Mouse (Mus musculus): Measurements from ENCODE around the gene Poc5. TPM values are rescaled to one million over a fixed set of nuclear protein-coding genes. Genes with fewer than 3 reads are reported as not detected.
A peak's percentile ranks its signal among the peaks of the same experiment; 100 is the strongest.

Poc5 gene
- total RNA-seq (2017), result 14.8 and 15.0 TPM in 2 replicates

DNA sequence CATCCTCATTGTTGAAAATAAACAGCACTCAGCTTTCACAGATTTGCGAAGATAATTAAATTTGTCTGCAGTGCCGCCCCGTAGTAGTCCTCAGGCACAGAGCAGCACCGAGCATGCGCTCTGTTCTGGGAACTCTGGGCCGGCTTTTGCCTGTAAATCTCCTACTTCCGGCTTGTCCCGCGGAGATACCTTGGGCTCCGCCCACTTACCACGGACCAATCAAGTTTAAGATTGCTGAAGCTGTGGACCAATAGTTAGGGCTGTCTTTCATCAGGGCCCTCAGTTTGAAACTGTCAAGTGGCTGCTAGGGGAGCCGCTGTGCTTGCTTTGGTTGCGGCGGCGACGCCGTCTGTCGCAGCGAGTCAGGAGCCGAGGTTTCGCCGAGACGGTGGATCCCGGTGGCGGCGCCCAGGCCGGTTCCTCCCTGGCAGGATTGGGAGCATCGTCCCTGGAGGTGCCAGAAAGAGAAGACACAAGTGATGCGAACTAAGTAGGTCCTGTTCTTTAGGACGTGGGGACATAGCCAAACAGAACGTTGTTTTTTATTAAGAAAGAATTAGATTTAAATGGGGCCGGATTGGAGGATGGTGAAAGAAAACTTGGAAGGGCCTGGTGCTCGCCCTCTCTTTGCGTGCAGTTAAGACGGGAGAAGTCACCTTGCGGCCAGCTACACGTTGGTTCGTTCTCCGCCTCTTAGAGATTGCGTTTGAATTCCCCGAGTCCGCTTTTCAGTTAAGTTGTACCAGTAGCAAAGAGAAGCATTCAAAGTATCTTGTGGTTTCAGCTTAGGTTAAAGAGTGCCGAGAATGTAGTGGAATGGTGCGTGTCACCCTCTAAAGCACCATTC, at the start of gene Poc5:
TSS of gene Poc5 (plus strand) at position 253 of the 847 bp plus-strand sequence.
- ATAC-seq (replicated peaks in 1 of 2; ENCODE audit: insufficient read depth in 1 of 2, low FRiP score in 2 of 2, low TSS enrichment in 1 of 2, low read depth in 1 of 2, poor library complexity in 2 of 2, severe bottlenecking in 2 of 2), result peak; percentile 98

DNA sequence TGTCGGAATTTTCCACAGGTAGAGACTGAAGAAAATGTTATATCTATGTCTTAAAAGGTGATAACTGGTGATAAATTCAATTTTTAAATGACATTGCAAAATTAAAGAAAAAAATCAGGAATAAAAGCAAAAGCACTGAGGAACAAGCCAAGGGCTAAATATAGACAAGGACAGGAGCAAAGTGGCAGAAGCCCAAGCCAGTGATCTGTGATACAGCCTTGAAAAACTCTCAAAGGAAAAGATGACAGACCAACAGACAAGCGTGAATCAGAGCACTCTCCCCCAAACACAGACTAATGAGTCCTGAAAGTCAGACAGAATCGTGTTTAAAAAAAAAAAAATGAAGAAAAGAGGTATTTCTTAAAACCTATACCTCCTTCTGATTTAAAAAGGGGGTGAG, 46.6 kb upstream of the Poc5 start:
- no peak for ATAC-seq (replicated peaks in 1 of 2; ENCODE audit: insufficient read depth in 1 of 2, low FRiP score in 2 of 2, low TSS enrichment in 1 of 2, low read depth in 1 of 2, poor library complexity in 2 of 2, severe bottlenecking in 2 of 2)

DNA sequence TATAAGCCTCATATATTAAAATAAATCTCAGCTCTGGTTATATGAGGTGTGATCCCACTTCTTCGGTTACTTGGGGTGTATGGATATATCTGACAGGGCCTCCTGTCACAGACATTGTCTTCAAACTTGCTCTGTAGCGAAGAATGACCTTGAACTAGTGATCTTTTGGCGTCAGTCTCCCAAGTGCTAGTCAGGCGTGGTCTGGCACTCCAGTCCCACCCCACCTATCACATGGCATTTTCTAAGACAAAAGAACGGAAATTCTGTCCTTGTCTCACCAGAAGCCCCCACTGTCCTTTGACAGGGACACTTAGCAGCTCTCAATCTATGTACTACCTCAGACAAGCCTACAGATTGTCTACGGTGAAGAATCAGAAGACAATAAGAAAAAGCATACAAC, 43.3 kb upstream of the Poc5 start:
- ATAC-seq (replicated peaks in 1 of 2; ENCODE audit: insufficient read depth in 1 of 2, low FRiP score in 2 of 2, low TSS enrichment in 1 of 2, low read depth in 1 of 2, poor library complexity in 2 of 2, severe bottlenecking in 2 of 2), result no peak

DNA sequence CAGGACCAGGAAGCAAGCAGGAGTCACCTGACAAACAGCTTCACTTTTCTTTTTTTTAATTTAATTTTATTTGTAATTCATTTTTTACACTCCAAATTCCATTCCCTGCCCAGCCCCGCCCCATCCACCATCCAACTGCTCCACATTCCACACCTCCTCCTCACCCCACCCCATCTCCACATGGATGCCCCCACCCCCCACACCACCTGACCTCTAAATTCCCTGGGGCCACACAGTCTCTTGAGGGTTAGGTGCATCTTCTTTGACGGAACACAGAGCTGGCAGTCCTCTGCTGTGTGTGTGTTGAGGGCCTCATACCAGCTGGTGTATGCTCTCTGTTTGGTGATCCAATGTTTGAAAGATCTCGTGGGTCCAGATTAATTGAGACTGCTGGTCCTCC, 41.5 kb upstream of the Poc5 start:
- ATAC-seq (replicated peaks in 1 of 2; ENCODE audit: insufficient read depth in 1 of 2, low FRiP score in 2 of 2, low TSS enrichment in 1 of 2, low read depth in 1 of 2, poor library complexity in 2 of 2, severe bottlenecking in 2 of 2), result no peak

DNA sequence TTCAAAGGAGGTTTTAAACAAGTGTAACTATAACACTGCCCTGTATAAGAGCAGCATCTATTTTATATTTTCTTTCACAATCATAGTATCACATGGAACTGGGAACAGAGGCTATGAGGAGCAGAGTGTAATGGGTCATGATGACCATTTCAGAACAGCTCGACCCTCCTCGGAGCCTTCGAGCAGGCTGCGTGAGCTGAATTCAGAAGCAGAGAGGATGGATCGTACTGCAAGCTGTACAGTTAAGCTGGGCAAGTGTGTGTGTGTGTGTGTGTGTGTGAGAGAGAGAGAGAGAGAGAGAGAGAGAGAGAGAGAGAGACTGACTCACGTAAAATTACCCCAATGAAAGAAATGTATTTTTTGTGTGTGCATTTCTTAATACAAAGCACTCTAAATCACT, 37.9 kb upstream of the Poc5 start:
- ATAC-seq (replicated peaks in 1 of 2; ENCODE audit: insufficient read depth in 1 of 2, low FRiP score in 2 of 2, low TSS enrichment in 1 of 2, low read depth in 1 of 2, poor library complexity in 2 of 2, severe bottlenecking in 2 of 2), result no peak

DNA sequence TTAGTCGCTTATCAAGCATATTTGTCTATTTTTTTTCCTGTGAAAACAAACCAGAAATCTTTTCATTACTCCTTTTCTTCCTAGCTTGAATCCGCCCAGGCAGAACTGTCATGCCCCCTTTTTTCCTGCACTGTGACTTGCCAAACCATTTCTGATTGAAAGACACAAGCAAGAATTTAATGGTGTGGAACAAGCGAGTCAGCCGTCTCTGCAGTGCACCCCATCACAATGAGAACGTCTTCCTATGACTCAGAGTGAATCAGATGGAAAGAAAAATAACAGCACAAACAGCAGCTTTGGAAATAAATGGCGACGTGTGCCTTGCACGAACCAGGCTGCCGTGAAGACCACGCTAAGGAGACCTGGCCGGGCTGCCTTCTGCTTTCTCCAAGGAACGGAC, 36.8 kb upstream of the Poc5 start:
- ATAC-seq (replicated peaks in 1 of 2; ENCODE audit: insufficient read depth in 1 of 2, low FRiP score in 2 of 2, low TSS enrichment in 1 of 2, low read depth in 1 of 2, poor library complexity in 2 of 2, severe bottlenecking in 2 of 2), result no peak

DNA sequence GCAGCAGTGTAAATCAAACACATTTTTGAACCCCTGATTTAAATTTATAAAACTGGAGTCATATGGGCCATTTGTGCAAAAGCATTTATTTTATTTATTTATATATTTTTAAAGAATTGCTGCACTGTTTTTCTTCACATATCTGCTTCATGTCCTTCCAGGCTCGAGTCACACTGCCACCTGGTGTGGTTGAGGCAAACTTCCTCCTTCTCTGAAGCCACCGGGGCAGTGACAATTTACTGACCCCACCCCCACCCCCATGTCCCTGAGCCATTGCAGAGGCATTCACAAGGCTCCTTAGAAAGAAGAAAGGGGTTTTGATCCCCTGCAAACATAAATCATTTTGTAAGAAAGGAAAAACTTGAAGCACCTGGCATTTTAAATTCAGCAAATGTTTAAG, 12.6 kb upstream of the Poc5 start:
- peak; percentile 56 to 85; a peak in 3 of 4 replicates for ATAC-seq (replicated peaks in 1 of 2; ENCODE audit: insufficient read depth in 1 of 2, low FRiP score in 2 of 2, low TSS enrichment in 1 of 2, low read depth in 1 of 2, poor library complexity in 2 of 2, severe bottlenecking in 2 of 2)

DNA sequence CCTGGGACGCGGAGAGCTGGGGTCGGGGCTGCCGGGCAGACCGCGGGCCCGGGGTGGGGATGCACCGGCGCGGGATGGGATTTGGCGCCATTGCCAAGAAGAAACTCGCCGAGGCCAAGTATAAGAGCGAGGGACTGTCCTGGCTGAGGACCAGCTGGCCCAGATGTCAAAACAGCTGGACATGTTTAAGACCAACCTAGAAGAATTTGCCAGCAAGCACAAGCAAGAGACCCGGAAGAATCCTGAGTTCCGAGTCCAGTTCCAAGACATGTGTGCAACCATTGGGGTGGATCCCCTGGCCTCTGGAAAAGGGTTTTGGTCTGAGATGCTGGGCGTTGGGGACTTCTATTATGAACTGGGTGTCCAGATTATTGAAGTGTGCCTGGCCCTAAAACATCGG, 11.2 kb upstream of the Poc5 start:
- no peak for ATAC-seq (replicated peaks in 1 of 2; ENCODE audit: insufficient read depth in 1 of 2, low FRiP score in 2 of 2, low TSS enrichment in 1 of 2, low read depth in 1 of 2, poor library complexity in 2 of 2, severe bottlenecking in 2 of 2)

DNA sequence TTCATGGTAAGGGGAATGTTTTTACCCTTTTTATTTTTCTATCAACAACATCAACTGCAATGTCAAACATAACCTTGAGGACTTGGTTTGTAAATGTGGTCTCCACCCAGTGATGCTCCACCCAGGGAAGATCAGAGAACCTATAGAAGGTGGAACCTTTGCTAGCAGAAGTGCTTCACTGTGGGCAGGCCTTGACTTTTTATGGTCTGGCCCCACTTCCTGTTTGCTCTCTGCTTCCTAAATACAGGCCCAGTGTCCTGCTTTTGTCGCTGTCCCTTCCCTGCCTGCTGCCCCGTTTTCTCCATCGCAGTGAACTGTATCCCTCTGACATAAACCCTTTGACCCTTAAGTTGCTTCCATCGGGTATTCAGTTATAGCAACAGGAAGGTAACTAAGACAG, 10.2 kb upstream of the Poc5 start:
- ATAC-seq (replicated peaks in 1 of 2; ENCODE audit: insufficient read depth in 1 of 2, low FRiP score in 2 of 2, low TSS enrichment in 1 of 2, low read depth in 1 of 2, poor library complexity in 2 of 2, severe bottlenecking in 2 of 2), result no peak

DNA sequence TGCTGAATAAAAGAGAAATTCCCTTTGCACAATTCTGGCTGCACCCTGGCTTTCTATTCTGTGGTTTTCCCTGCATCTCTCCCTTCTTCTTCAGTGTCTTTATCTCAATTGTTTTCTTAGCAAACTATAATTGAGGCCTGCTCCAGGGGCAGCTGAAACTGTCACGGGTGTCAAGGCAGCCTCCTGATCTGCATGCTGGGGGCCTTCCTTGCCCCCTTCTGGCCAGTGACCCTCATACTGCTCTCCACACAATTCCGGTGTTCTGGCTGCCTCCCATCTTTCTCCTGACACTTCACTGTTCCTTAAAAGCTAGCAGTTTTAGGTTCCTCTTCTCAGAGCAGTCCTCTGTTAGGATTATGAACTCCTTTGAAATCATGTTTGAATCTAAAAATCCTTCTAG, 1.2 kb downstream of the Poc5 start:
- ATAC-seq (replicated peaks in 1 of 2; ENCODE audit: insufficient read depth in 1 of 2, low FRiP score in 2 of 2, low TSS enrichment in 1 of 2, low read depth in 1 of 2, poor library complexity in 2 of 2, severe bottlenecking in 2 of 2), result no peak

DNA sequence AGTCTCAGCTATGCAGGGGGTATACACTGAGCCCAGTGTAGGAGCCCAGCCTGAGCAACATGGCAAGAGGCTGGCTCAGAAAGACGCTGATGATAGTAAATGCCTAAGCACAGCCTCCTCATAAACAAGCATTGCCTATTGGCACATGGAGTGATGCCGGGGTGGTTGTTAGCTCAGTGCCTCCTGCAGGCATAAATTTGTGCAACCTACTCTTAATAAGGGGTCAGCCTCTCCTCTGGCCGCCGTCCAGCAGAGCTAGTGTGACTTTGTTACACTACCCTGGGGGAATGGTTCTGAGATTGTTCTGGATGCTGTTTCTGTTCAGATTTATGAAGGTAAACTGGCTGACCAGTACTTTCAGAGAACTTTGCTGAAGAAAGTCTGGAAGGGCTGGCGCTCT, 13.2 kb downstream of the Poc5 start:
- no peak for ATAC-seq (replicated peaks in 1 of 2; ENCODE audit: insufficient read depth in 1 of 2, low FRiP score in 2 of 2, low TSS enrichment in 1 of 2, low read depth in 1 of 2, poor library complexity in 2 of 2, severe bottlenecking in 2 of 2)

DNA sequence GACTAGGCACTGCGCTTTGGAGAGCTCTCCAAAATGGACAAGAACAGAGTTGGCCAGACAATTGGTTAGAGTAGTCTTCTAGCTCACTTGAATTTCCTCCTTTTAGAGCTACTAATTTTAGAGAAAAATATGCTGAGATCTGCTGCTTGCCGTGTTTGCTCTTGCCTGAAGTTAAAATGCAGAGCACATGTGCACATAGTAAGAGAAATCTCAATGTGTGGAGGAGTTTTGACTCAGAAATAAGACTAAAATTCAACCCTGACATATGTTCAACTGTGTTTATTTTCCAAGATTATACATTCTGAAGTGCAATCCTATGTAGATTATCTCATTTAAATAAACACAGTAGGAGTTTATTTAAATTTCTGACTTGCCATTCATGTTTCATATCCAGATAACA, 17.4 kb downstream of the Poc5 start:
- ATAC-seq (replicated peaks in 1 of 2; ENCODE audit: insufficient read depth in 1 of 2, low FRiP score in 2 of 2, low TSS enrichment in 1 of 2, low read depth in 1 of 2, poor library complexity in 2 of 2, severe bottlenecking in 2 of 2), result no peak

DNA sequence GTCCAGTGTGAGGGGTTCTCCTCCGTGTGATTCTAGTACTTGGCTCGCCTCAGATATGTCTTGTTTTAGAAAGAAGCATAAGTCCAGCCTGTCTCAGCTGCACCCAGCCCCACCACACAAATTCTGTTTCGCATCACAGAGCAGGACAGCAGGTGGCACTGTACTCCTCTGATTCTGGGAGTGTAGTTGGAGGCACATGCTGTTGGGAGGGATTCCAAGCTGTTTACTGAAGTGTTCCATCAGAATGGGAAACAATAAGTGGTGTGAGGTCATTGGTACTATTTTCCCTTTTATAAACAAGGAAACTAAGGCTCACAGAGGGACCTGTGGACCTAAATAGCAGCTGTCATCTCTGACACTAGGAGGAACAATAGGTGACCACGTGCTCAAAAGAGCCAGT, 18.9 kb downstream of the Poc5 start:
- peak in 1 of 2 experiments; percentile 42; a peak in 1 of 4 replicates for ATAC-seq (replicated peaks in 1 of 2; ENCODE audit: insufficient read depth in 1 of 2, low FRiP score in 2 of 2, low TSS enrichment in 1 of 2, low read depth in 1 of 2, poor library complexity in 2 of 2, severe bottlenecking in 2 of 2)

DNA sequence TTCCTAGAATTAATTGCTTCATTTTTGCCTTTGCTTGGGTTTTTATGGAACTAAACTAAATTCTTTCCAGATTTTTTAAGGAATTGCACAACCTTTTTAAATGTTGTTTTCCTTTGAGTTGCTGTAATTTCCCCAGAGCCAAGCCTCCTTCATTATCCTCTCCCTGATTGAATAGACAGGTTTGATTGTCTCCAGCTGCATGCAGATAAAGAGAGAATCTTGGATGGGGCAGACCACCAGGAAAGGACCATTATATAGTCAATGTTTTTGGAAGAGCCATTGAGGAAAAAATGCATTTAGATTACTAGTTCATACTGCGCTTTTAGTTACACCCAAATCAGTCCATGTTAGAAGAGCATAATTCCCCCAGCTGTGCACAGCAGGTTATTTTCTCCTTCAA, 20.7 kb downstream of the Poc5 start:
- no peak for ATAC-seq (replicated peaks in 1 of 2; ENCODE audit: insufficient read depth in 1 of 2, low FRiP score in 2 of 2, low TSS enrichment in 1 of 2, low read depth in 1 of 2, poor library complexity in 2 of 2, severe bottlenecking in 2 of 2)

DNA sequence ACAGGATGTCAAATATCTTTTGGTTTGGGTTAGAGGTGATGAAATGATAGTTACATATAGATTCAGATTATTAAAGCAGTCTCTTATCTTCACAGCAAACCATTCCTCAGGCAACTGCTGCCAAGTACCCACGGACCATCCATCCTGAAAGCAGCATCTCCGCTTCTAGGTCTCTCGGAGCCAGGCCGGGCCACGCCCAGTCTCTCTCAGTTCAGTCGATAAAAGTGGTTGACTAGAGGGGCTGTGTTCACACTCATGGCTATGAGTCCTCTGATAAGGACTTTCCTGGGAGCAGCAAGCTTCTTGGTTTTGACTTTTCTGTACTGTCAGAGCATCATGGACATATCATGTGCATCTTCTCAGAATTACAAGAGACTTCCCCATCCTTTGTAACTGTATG, 26.3 kb downstream of the Poc5 start:
- no peak for ATAC-seq (replicated peaks in 1 of 2; ENCODE audit: insufficient read depth in 1 of 2, low FRiP score in 2 of 2, low TSS enrichment in 1 of 2, low read depth in 1 of 2, poor library complexity in 2 of 2, severe bottlenecking in 2 of 2)

DNA sequence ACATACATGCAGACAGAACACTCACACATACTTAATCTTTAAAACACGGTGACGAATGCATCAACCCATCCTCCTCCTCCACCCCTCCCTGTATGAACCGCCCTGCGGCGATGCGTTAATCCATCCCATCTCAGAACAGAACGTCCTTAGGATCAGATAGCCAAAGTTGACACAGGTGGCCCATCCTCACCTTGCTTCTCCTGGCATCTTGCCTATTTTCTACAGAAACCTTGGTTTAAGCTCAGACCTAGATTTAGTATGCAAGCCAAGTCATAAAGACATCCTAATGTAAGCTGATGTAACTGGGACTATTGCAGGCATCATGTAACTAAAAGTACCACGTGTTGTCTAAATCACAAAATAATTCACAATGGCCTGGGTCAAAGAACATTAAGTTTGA, 28.3 kb downstream of the Poc5 start:
- ATAC-seq (replicated peaks in 1 of 2; ENCODE audit: insufficient read depth in 1 of 2, low FRiP score in 2 of 2, low TSS enrichment in 1 of 2, low read depth in 1 of 2, poor library complexity in 2 of 2, severe bottlenecking in 2 of 2), result no peak

DNA sequence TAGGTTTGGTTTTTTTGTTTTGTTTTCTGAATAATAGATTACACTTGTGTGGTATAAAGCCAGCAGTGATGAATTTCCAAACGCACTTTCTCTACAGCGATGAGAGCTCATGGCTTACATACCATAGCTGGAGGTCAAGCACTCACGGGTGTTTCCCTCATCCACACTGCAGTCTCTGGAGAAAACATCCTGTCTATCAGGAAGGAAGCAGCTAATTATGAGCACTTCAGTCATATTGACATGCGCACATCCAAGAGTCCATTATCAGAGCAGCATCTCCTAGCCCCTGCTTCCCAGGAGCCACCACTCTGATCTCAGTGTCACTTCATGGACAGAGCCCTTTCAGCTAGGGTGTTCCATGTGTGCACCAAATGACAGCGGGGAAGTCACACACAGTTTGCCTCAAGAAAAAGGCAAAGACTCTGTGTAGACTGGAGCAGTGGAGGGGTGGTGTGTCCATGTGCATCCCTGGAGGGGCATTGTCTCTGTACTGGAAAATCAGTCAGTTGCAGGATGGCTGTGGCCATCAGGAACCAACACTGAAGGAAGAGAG, 29.2 kb downstream of the Poc5 start:
- ATAC-seq (replicated peaks in 1 of 2; ENCODE audit: insufficient read depth in 1 of 2, low FRiP score in 2 of 2, low TSS enrichment in 1 of 2, low read depth in 1 of 2, poor library complexity in 2 of 2, severe bottlenecking in 2 of 2), result no peak

DNA sequence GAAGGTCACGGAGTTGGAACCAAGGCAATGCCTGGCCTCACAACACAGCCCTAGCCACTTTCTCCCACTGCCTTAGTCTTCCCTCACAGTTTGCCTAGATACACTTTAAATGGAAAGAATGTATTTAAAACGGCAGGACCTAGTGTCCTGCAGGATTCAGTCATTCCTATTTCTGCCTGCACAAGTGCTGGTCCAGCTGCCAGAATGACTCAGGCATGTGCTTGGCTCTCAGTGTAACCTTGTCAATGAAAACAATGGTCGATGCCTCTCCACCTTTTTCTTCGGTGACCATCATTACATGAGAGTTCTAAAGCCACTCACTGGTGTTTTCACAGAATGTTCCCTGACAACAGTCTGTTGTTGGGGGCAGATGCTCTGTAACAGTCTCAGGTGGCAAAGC, 30.4 kb downstream of the Poc5 start:
- ATAC-seq (replicated peaks in 1 of 2; ENCODE audit: insufficient read depth in 1 of 2, low FRiP score in 2 of 2, low TSS enrichment in 1 of 2, low read depth in 1 of 2, poor library complexity in 2 of 2, severe bottlenecking in 2 of 2), result no peak

DNA sequence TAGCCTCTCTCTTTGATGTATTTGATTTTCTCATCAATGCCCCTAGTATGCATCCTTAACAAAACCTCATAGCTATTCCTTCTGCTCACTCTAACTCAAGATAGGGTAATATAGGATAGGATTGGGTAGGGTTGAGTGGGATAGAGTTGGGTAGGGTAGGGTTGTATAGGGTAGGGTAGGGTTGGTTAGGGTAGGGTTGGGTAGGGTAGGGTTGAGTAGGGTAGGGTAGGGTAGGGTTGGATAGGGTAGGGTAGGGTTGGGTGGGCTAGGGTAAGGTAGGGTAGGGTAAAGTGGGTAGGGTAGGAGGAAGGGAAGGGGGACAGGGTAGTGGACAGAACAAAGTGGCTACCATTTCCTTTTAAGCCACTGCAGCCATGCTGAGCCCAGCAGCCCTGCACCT, 33.1 kb downstream of the Poc5 start:
- no peak for ATAC-seq (replicated peaks in 1 of 2; ENCODE audit: insufficient read depth in 1 of 2, low FRiP score in 2 of 2, low TSS enrichment in 1 of 2, low read depth in 1 of 2, poor library complexity in 2 of 2, severe bottlenecking in 2 of 2)
